Mouse (Mus musculus): ENCODE results near the gene Fndc10. TPM values are rescaled to one million over a fixed set of nuclear protein-coding genes. Genes with fewer than 3 reads are reported as not detected.
"Not testable (repeated sequence)": the region's sequence is repeated elsewhere in the genome, so short reads cannot be mapped to it uniquely, and the experiment has no call there.

Gene Fndc10
- 1 to 10 TPM; 2.9 to 4.3 TPM for total RNA-seq (2021)

DNA sequence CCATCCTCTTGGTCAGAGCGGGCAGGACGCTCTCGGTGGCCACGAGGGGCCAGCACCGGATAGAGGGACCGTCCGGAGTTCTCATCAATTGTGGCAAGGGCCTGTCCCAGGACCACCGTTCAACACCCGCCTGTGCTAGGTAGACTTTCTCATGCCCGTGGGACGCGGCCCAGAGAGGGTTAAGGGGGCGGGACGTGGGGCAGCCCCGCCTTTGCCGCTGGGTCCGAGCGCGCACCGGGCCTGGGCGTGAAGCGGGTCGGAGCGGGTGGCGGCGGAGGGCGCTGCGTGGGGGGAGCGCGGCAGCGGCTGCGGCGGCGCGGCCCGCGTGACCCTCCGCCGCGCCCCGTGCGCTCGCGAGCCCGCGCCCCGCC, at the start of gene Fndc10:
TSS of gene Fndc10 (plus strand) at position 232 of the 371 bp plus-strand sequence.
- intact Hi-C loops (cut with DNase I), result no loop called here

GRCm38 (mm10) chr4:155645308-155645707, 48.8 kb upstream of the Fndc10 start, which contains the start of gene Gm10563:
Gm10563 (minus strand) TSS chr4:155645408.
- intact Hi-C loops (cut with DNase I), result not testable (repeated sequence)

More for the DNA sequence above, at the start of gene Fndc10:
- DNase-seq, result peak; percentile 60 to 73

GRCm38 (mm10) chr4:155645721-155646120, 48.4 kb upstream of the Fndc10 start:
- intact Hi-C loops (cut with DNase I), result no loop called here
- DNase-seq, result no peak

More at GRCm38 (mm10) chr4:155645308-155645707, 48.8 kb upstream of the Fndc10 start, which contains the start of gene Gm10563:
- not testable (repeated sequence) for DNase-seq

DNA sequence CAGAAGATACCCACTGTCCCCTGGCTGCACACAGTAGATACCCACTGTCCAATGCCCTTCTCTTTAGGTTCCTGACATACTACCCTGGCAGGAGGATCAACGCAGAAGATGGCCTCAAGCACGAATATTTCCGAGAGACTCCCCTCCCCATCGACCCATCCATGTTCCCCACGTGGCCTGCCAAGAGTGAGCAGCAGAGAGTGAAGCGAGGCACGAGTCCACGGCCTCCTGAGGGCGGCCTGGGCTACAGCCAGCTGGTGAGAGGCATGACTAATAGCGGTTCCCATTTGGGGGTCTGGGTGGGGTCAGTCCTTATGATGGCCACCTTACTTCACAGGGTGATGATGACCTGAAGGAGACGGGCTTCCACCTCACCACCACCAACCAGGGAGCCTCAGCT, 44.8 kb upstream of the Fndc10 start:
- intact Hi-C loops (cut with DNase I), result no loop called here
- no peak for DNase-seq

- intact Hi-C loops (cut with DNase I), result no loop called here
- DNase-seq, result peak; percentile 70 to 76
Observed at GRCm38 (mm10) chr4:155651553-155652269, 42.4 kb upstream of the Fndc10 start.

- intact Hi-C loops (cut with DNase I), result no loop called here
- peak in 1 of 2 experiments; percentile 38 for DNase-seq
Observed at GRCm38 (mm10) chr4:155652283-155653085, 41.7 kb upstream of the Fndc10 start.

- DNase-seq, result peak; percentile 76 to 78
- intact Hi-C loops (cut with DNase I), result no loop called here
Observed at GRCm38 (mm10) chr4:155653086-155653450, 41.1 kb upstream of the Fndc10 start, which contains the start of gene Mmp23. Mmp23 (minus strand) TSS chr4:155653384.

- peak; percentile 47 to 64 for DNase-seq
- intact Hi-C loops (cut with DNase I), result no loop called here
Observed at GRCm38 (mm10) chr4:155653451-155654182, 40.5 kb upstream of the Fndc10 start.

DNA sequence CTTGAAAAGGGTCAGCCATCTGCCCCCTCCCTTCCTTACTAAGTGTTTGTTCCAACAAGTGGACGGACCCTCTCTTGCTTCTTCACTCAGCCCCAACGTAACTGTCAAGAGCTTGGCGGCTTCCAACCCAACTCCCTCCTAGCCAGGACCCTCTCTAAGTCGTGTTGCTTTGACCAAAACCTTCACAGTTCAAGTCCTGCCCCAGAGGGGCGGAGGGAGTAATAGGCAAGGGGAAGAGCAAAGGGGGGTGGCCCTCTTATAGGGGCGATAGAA, 40.0 kb upstream of the Fndc10 start:
- no peak for DNase-seq
- intact Hi-C loops (cut with DNase I), result no loop called here

DNA sequence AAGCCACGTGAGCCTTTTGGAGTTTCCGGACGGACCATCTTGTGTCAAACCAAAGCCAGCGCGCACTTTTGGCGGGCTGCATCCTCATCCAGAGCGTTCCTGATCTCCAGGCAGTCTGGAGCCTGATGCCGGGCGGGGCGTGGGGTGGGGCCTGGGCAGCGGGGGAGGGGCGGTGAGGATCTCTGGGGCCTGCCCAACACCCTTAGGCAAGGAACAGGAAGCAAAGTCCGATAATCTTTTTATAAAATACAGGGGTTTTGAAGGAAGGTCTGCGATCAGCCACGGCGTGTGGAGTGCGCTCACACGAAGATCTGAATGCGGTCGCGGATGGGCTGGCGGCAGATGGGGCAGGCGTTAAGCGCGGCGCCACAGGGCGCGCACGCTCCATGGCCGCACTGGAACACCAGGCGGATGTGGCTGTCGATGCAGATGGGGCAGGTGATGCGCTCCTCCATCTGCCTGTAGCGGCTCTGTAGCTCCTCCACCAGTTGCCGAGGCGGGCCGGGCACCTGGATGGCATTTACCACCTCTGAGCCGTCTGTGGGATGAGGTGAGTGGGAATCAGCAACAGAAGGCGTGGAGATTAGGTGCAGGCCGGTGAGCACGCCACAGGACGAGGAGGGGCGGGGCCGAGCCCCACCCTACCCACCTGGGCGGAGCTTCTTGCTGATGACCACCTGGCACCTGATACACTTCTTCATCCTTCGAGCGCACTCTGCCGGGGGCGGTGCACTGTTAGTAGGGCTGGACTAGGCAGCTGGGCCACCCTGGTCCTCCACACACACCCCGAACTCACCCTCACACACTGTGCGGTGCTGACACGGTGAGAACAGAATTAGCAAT, 39.5 kb upstream of the Fndc10 start:
- intact Hi-C loops (cut with DNase I), result no loop called here
- peak; percentile 68 to 72 for DNase-seq

GRCm38 (mm10) chr4:155656214-155656751, 37.9 kb upstream of the Fndc10 start:
- intact Hi-C loops (cut with DNase I), result no loop called here
- DNase-seq, result no peak

GRCm38 (mm10) chr4:155658961-155659360, 35.2 kb upstream of the Fndc10 start:
- no peak for DNase-seq
- intact Hi-C loops (cut with DNase I), result no loop called here

DNA sequence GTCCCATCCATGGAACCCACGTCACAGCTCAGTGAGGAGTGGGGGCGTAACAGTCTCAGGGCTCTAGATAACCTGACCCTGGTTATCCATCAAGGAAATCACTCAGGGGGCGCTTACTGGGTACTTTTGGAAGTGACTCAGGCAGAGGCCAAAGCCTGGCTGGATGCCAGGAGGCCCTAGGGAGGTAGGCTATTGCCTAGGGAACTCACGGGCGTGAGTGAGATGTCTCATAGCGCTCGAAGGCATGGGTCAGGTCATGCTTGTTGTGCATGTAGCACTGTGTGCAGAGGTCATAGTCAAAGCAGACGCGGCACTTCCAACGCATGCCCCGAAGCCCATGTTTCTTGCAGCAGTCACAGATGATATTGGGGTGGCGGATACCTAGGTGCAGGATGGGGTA, 33.5 kb upstream of the Fndc10 start:
- no peak for DNase-seq
- intact Hi-C loops (cut with DNase I), result no loop called here

DNA sequence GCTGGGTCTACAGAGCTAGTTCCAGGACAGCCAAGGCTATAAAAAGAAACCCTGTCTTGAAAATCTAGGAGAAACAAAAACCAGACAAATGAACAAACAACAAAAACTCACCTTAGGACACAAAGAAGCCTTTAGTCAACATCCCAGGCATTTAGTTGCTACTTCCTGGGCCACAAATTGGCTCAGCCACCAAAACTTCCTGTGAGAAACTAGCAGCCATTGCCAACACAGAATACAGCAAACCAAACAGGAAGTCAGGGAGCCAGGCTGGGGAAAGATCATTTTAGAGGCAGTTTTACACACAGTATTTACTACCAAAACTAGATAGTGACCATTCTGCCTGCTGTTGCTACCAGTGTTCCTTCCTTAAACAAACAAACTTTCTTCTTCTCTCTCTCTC, 27.2 kb upstream of the Fndc10 start:
- intact Hi-C loops (cut with DNase I), result no loop called here
- no peak for DNase-seq

DNA sequence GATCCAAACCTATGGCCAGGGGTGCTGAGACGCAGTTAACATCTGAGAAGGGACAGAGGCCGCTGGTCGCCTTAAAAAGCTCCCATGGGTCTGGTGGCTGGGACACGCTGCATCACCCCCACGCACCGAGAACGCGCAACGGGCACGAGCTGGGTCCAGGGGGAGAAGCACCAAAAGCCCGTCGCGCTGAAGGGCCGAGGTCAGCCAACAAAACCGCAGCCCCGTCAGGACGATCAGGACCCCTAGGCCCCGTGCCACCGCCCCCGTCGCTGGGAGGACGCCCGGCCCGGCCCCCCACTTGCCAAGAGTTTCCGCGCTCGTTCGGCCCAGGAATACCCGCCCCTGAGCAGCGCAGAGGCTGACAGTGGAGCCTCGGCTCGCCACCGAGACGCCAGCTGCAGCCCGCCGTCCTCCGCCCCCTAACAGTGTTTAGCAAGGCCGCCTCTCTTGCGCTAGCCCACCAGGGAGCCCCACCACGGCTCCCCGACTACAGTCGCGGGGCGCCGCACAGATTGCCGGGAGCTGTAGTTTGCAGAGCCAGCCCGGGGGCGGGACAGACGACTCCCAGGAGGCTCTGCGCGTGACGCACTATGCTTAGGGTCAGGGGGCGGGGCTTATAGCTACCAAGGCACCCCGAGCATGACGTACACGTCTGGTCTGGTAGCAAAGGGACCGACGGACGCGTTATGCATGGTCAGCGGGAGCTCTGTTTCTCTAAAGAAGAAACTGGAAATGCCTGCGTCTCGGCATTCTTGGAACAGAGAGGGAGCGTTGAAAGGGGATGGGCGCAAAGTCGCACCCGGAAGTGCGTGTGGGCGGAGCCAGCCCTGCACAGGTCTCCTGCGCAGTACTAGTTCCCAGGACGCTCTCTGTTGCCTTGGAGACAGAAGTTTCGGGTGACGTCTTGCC, 25.2 kb upstream of the Fndc10 start, which contains the start of gene Mib2:
TSS of gene Mib2 (minus strand) at position 510 of the 909 bp plus-strand sequence.
- DNase-seq, result peak; percentile 98
- intact Hi-C loops (cut with DNase I), result no loop called here

- DNase-seq, result no peak
- intact Hi-C loops (cut with DNase I), result loop anchor here (1.0 kb wide), 1 partner anchor 19 kb away; no protein-coding TSS in a partner anchor
Observed at GRCm38 (mm10) chr4:155669598-155670075, 24.5 kb upstream of the Fndc10 start.

DNA sequence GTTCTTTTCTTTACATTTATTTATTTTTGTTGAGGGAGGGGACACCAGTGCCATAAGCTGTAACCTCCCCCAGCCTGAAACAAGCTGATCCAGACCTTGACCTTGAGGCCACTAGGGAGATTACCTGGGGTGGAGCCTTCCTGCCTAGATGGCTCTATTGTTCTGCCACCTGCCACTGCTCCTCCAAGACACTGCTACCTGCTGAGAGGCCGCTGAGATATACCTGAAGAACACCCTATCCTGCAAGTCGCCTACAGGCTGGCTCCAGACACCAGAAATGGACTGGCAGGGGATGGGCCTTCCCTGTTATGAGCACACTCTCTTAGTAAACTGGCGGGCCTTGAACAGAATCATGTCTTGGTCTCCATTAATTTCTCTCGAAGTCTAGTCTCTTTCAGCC, 23.9 kb upstream of the Fndc10 start:
- intact Hi-C loops (cut with DNase I), result loop anchor here (1.0 kb wide), 1 partner anchor 18 kb away; no protein-coding TSS in a partner anchor
- DNase-seq, result not testable (repeated sequence)

GRCm38 (mm10) chr4:155672082-155672481, 22.1 kb upstream of the Fndc10 start:
- no peak for DNase-seq
- intact Hi-C loops (cut with DNase I), result no loop called here

DNA sequence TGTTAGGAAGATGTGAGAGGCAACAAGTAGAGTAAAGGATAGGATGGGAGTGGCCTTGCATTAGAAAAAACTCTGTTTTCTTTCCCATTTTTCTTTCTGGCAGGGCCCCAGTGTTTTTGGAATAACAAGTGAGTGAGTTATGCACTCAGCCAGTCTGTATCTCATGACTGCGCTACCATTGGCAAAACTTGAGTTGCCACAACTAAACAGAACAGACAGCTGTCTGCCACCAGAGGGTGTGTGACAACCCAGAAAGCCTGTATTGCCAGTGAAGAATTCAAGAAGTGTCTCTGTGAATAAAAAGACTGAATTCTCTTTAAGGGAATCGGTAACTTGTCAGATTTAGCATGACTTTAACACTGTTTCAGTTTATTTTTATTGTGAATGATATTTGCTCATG, 18.2 kb upstream of the Fndc10 start:
- DNase-seq, result peak in 1 of 2 experiments; percentile 46
- intact Hi-C loops (cut with DNase I), result no loop called here

Data from heart, postnatal 10 days (tissue).